In the genomic region with DNA sequence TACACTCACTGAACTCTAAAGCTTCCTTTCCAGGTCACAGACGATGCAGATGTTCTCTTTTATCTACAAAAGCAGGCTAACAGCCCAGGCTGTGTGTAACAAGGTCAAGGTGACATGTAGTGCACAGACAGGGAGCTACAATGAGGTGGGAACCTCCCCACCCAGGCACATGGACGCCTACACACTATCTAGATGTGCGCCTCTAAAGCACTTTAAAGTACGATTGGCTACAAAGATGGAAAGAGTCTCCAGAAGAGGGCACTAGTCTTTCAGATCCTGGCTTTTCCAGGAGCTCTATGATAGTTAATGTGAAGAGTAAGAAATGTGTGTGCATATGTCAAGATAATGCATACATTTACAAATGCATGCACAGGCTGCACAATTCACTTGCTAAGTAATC, we compare ENCODE assay signal across 8 mouse cellular contexts.
DNase-seq lines count a peak whose midpoint lies in the region; TF ChIP-seq lines count a peak whose summit lies in the region.
"Had no signal": no experiment of that assay in that cellular context is flagged by ENCODE, and none has a peak within 500 bp of the region (broad histone marks: within the 10 kb centered on the region; RNA-seq: fewer than 3 reads in every experiment).

No protein-coding gene starts in this region.

- no peaks in the 10 kb centered on the region for H3K79me2 ChIP-seq in CH12.LX (replicated peaks; ENCODE audit: control insufficient read depth, extremely low read depth, insufficient read depth, poor library complexity, severe bottlenecking)

- TF ChIP-seq RAD21 in CH12.LX (IDR thresholded peaks at IDR 0.05; ENCODE audit: low read depth, low read length) = peak; percentile 16

- no peak overlapping the region for H3K9ac ChIP-seq in CH12.LX (ENCODE audit: insufficient read depth, low read depth)
- H3K9ac ChIP-seq: embryonic facial prominence, embryonic 13.5 days had no signal

- no peak for TF ChIP-seq EP300 in CH12.LX (IDR thresholded peaks at IDR 0.05; ENCODE audit: low read length)

- H3K4me1 ChIP-seq in CH12.LX (ENCODE audit: control insufficient read depth in 1 of 2, insufficient read depth in 2 of 2) = no peaks in the 10 kb centered on the region
- H3K4me1 ChIP-seq: embryonic facial prominence, embryonic 13.5 days had no signal

- H3K36me3 ChIP-seq in CH12.LX (replicated peaks in 1 of 2; ENCODE audit: control insufficient read depth in 1 of 2, insufficient read depth in 1 of 2, low read length in 1 of 2) = peaks cover 59 to 86% of the 10 kb centered on the region in 2 experiments

- peak; percentile 76 for TF ChIP-seq CTCF in layer of hippocampus, adult 2 months (conservative IDR thresholded peaks at IDR 0.05)
- TF ChIP-seq CTCF in CH12.LX (conservative IDR thresholded peaks at IDR 0.05 in 1 of 2, IDR thresholded peaks at IDR 0.05 in 1 of 2; ENCODE audit: low read depth in 2 of 2, low read length in 2 of 2) = peak in 1 of 2 experiments; percentile 38; a peak in 2 of 4 replicates

- TF ChIP-seq POLR2A in CH12.LX (IDR thresholded peaks at IDR 0.05; ENCODE audit: low read depth, low read length) = no peak

- H3K4me3 ChIP-seq in layer of hippocampus, adult 2 months = no peak overlapping the region
- H3K4me3 ChIP-seq in CH12.LX (replicated peaks in 1 of 3; ENCODE audit: low read depth in 2 of 3, low read length in 2 of 3, poor library complexity in 1 of 3) = no peak overlapping the region
- H3K4me3 ChIP-seq: embryonic facial prominence, embryonic 13.5 days had no signal

- no peak overlapping the region for H3K27ac ChIP-seq in layer of hippocampus, adult 2 months
- no peak overlapping the region for H3K27ac ChIP-seq in CH12.LX (ENCODE audit: insufficient read depth, low read depth)
- H3K27ac ChIP-seq: embryonic facial prominence, embryonic 13.5 days had no signal

- no peaks in the 10 kb centered on the region for H3K27me3 ChIP-seq in CH12.LX (replicated peaks)
- H3K27me3 ChIP-seq: embryonic facial prominence, embryonic 13.5 days had no signal

- no peak for DNase-seq in layer of hippocampus, adult 2 months (ENCODE audit: low spot score in 2 of 2)
- no peak for DNase-seq in layer of hippocampus, postnatal 10 days (ENCODE audit: low spot score in 2 of 2)
- DNase-seq in CH12.LX (ENCODE audit: extremely low read depth) = peak; percentile 8
- DNase-seq in T-cell, adult 2 months (ENCODE audit: low spot score) = peak; percentile 2
- DNase-seq in naive thymus-derived CD4-positive, alpha-beta T cell, adult 2 months (ENCODE audit: low read depth) = peak; percentile 62
- DNase-seq in kidney, postnatal 25 days = no peak
- DNase-seq in kidney, postnatal 14 days = no peak

- in situ Hi-C loops in CH12.LX (cut with MboI; ENCODE audit: low pct_ligation_motif_present, low pct_unique_long_range_greater_than_20kb, low sequenced_read_pairs) = no loop called here

- dilution Hi-C loops in CH12.LX (cut with MboI; ENCODE audit: extremely low pct_ligation_motif_present, extremely low pct_unique_long_range_greater_than_20kb, low sequenced_read_pairs) = no loop called here

- no peaks in the 10 kb centered on the region for H3K9me3 ChIP-seq in CH12.LX (replicated peaks; ENCODE audit: low read length)
- H3K9me3 ChIP-seq: embryonic facial prominence, embryonic 13.5 days had no signal

- no peak overlapping the region for H3K4me2 ChIP-seq in CH12.LX (ENCODE audit: insufficient read depth, low read depth, poor library complexity, severe bottlenecking)
- H3K4me2 ChIP-seq: embryonic facial prominence, embryonic 13.5 days had no signal

TF ChIP-seq in CH12.LX, 34 proteins besides CTCF, POLR2A, EP300 and RAD21:
- TF ChIP-seq ZNF384 (IDR thresholded peaks at IDR 0.05; ENCODE audit: low read depth, low read length) = no peak
- no peak for TF ChIP-seq ELF1 (IDR thresholded peaks at IDR 0.05; ENCODE audit: low read depth, low read length)
- no peak for TF ChIP-seq PAX5 (IDR thresholded peaks at IDR 0.05; ENCODE audit: low read length)
- TF ChIP-seq KAT2A (IDR thresholded peaks at IDR 0.05; ENCODE audit: insufficient replicate concordance, low read length) = no peak
- no peak for TF ChIP-seq NRF1 (IDR thresholded peaks at IDR 0.05; ENCODE audit: low read depth, low read length)
- TF ChIP-seq E2F4 (IDR thresholded peaks at IDR 0.05; ENCODE audit: insufficient replicate concordance, low read depth, low read length) = no peak
- TF ChIP-seq SMC3 (IDR thresholded peaks at IDR 0.05; ENCODE audit: low read depth, low read length) = peak; percentile 24; the same call in 1 of the 2 replicates

Comparison
In these comparisons a context has a peak if more than half of its experiments do, and no peak if none do; other contexts are left out.
1. DNase-seq: peak in CH12.LX (single experiment), T-cell, adult 2 months (single experiment) and naive thymus-derived CD4-positive, alpha-beta T cell, adult 2 months (single experiment); none in layer of hippocampus, adult 2 months (0 of 2), layer of hippocampus, postnatal 10 days (0 of 2), kidney, postnatal 25 days (0 of 2) and kidney, postnatal 14 days (single experiment).